Mouse (Mus musculus) testis, postnatal 14 days (tissue): ENCODE measurements around the gene Disc1.

Experiments used
- DNase-seq: peaks from one replicate; pipeline ENCODE4 v3.0.0; 2021; ENCODE audit warnings: low spot score

Disc1 gene

GRCm38 (mm10) chr8:125309985-125310384 is 256.0 kb downstream of the Disc1 start:
- no peak for DNase-seq
